Mouse (Mus musculus) kidney, embryonic 16.5 days (tissue): ENCODE measurements at regions not wholly inside any gene's neighbourhood (a gene's known extent, or its start where the extent isn't known, plus 50 kb on each side); places are given as distances from the start of the nearest gene placed in this dataset.

Source experiments
- ATAC-seq: fragments of 200-750 bp; cut with Nextera tagmentation; 2 replicates; pipeline ENCODE4 v1.8.0; 2017; ENCODE audit warnings: moderate TSS enrichment; ENCODE audit not compliant: low FRiP score, low TSS enrichment
- H3K27ac ChIP-seq: fragments of 300-500 bp; sonication (generic); 2 replicates; pipeline ENCODE4 v1.5.1; 2014; ENCODE audit warnings: low read length
- H3K27me3 ChIP-seq: fragments of 300-500 bp; sonication (generic); 2 replicates; pipeline ENCODE4 v1.6.1; 2014; ENCODE audit warnings: low read length, control low read depth, mixed read lengths; ENCODE audit not compliant: insufficient read depth
- H3K36me3 ChIP-seq: fragments of 300-500 bp; sonication (generic); 2 replicates; pipeline ENCODE4 v1.6.1; 2014; ENCODE audit warnings: low read length, control low read depth, mixed read lengths; ENCODE audit not compliant: insufficient read depth
- H3K4me1 ChIP-seq: fragments of 300-500 bp; sonication (generic); 2 replicates; pipeline ENCODE4 v1.6.1; 2014; ENCODE audit warnings: low read length, control low read depth, mixed read lengths; ENCODE audit not compliant: insufficient read depth
- H3K4me2 ChIP-seq: fragments of 300-500 bp; sonication (generic); replicated peaks from 2 replicates; pipeline ENCODE4 v1.6.1; 2014; ENCODE audit warnings: low read depth, low read length
- H3K4me3 ChIP-seq: fragments of 300-500 bp; sonication (generic); 2 replicates; pipeline ENCODE4 v1.5.1; 2014; ENCODE audit warnings: mild to moderate bottlenecking, low read length
- H3K9ac ChIP-seq: fragments of 300-500 bp; sonication (generic); replicated peaks from 2 replicates; pipeline ENCODE4 v1.6.1; 2014; ENCODE audit warnings: low read length
- H3K9me3 ChIP-seq: fragments of 300-500 bp; sonication (generic); 2 replicates; pipeline ENCODE4 v1.6.1; 2016; ENCODE audit warnings: low read length, control low read depth
- WGBS: fragments of 180-500 bp; shearing (Covaris S2); extraction: QIAGEN DNeasy Blood & Tissue Kit; methylation state at CpG from one replicate; pipeline ENCODE4 v1.1.7; 2014; 5-methylcytosine and 5-hydroxymethylcytosine counted together

GRCm38 (mm10) chr15:86606411-86606810 lies 392.2 kb downstream of the Tbc1d22a start:
- Histone ChIP-seq H3K9ac (no peak overlapping the region), H3K27me3 (no peaks in the 10 kb centered on the region), H3K4me1 (no peaks in the 10 kb centered on the region), H3K36me3 (no peaks in the 10 kb centered on the region), H3K9me3 (no peaks in the 10 kb centered on the region), H3K4me3 (no peak overlapping the region), H3K4me2 (no peak overlapping the region), H3K27ac (no peak overlapping the region)
- no peak for ATAC-seq

- H3K4me3 ChIP-seq = no peak overlapping the region
- no peaks in the 10 kb centered on the region for H3K27me3 ChIP-seq
- H3K4me1 ChIP-seq = no peaks in the 10 kb centered on the region
- no peaks in the 10 kb centered on the region for H3K36me3 ChIP-seq
- H3K9ac ChIP-seq = no peak overlapping the region
- H3K4me2 ChIP-seq = no peak overlapping the region
- H3K27ac ChIP-seq = no peak overlapping the region
- H3K9me3 ChIP-seq = no peaks in the 10 kb centered on the region
- ATAC-seq = no peak
- WGBS = 68% methylated on average over 6 of the region's 6 CpGs
These were observed 395.4 kb downstream of the Tbc1d22a start for GRCm38 (mm10) chr15:86609692-86610091.

GRCm38 (mm10) chr15:86631376-86631775 lies 417.1 kb downstream of the Tbc1d22a start:
- ATAC-seq = peak; percentile 23; the same call in 1 of the 2 replicates
- no peak overlapping the region for H3K27ac ChIP-seq
- H3K9ac ChIP-seq = no peak overlapping the region
- no peaks in the 10 kb centered on the region for H3K36me3 ChIP-seq
- H3K9me3 ChIP-seq = no peaks in the 10 kb centered on the region
- 30% methylated on average over 5 of the region's 5 CpGs for WGBS
- no peak overlapping the region for H3K4me2 ChIP-seq
- no peaks in the 10 kb centered on the region for H3K4me1 ChIP-seq
- H3K27me3 ChIP-seq = no peaks in the 10 kb centered on the region
- no peak overlapping the region for H3K4me3 ChIP-seq

DNA sequence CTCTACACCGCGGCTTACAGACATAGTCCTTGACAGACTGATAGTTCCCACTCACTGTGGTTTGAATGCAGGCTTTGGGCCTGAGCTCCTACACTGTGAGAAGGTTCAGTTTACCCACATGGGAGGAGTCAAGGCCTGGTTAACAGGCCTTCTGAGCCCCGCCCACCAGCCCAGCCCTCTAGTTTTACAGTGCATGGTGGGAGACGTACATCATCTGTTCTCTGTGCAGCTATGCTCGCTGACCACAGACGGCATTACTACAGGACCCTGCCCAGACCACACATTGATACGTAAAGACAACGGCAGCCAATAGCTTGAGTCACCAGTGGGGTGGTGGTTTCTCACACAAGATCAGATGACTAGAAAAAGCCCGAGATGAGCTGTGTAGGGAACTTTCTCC lies 431.0 kb downstream of the Tbc1d22a start:
- Histone ChIP-seq H3K27ac (no peak overlapping the region), H3K9me3 (no peaks in the 10 kb centered on the region), H3K9ac (no peak overlapping the region), H3K27me3 (no peaks in the 10 kb centered on the region), H3K4me2 (no peak overlapping the region), H3K4me1 (no peaks in the 10 kb centered on the region), H3K36me3 (no peaks in the 10 kb centered on the region), H3K4me3 (no peak overlapping the region)
- ATAC-seq = peak; percentile 86
- WGBS = 38% methylated on average over 9 of the region's 9 CpGs

- Histone ChIP-seq H3K27me3 (no peaks in the 10 kb centered on the region), H3K27ac (no peak overlapping the region), H3K4me3 (no peak overlapping the region), H3K4me2 (no peak overlapping the region), H3K4me1 (no peaks in the 10 kb centered on the region), H3K9me3 (no peaks in the 10 kb centered on the region), H3K9ac (no peak overlapping the region), H3K36me3 (no peaks in the 10 kb centered on the region)
- 73% methylated on average over 3 of the region's 3 CpGs for WGBS
- no peak for ATAC-seq
These were observed 433.9 kb downstream of the Tbc1d22a start for GRCm38 (mm10) chr15:86648131-86648530.

GRCm38 (mm10) chr15:86673096-86673520 lies 458.8 kb downstream of the Tbc1d22a start:
- Histone ChIP-seq H3K4me3 (no peak overlapping the region), H3K9me3 (no peaks in the 10 kb centered on the region), H3K9ac (no peak overlapping the region), H3K4me2 (no peak overlapping the region), H3K36me3 (no peaks in the 10 kb centered on the region), H3K27ac (no peak overlapping the region), H3K4me1 (no peaks in the 10 kb centered on the region), H3K27me3 (no peaks in the 10 kb centered on the region)
- no peak for ATAC-seq
- 26% methylated on average over 9 of the region's 9 CpGs for WGBS

- Histone ChIP-seq H3K9ac (no peak overlapping the region), H3K9me3 (no peaks in the 10 kb centered on the region), H3K4me1 (no peaks in the 10 kb centered on the region), H3K36me3 (no peaks in the 10 kb centered on the region), H3K27ac (no peak overlapping the region), H3K4me3 (no peak overlapping the region), H3K27me3 (no peaks in the 10 kb centered on the region), H3K4me2 (no peak overlapping the region)
- 46% methylated on average over 7 of the region's 7 CpGs for WGBS
- ATAC-seq = no peak
These were observed 462.8 kb downstream of the Tbc1d22a start for GRCm38 (mm10) chr15:86677016-86677415.

DNA sequence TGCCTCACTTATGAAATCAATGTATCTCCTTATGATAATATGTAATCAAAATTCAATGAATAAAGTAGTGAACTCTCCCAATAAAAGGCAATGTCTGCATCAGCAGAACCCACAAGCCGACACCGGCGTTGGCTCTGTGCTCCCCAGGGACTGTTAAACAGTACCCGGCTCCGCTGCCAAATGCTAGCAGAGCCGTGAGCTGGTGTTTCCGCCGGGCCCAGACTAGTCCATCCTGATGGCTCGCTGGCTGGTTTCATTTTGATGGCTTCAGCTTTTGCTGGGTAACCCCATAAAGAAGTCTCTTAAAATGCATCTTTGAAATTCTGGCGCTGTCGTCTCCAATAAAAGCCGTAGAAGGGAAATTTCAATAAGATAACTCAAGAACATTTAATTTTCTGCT lies 468.8 kb downstream of the Tbc1d22a start:
- no peaks in the 10 kb centered on the region for H3K36me3 ChIP-seq
- H3K9ac ChIP-seq = no peak overlapping the region
- H3K27ac ChIP-seq = no peak overlapping the region
- ATAC-seq = no peak
- no peak overlapping the region for H3K4me2 ChIP-seq
- no peak overlapping the region for H3K4me3 ChIP-seq
- H3K9me3 ChIP-seq = no peaks in the 10 kb centered on the region
- WGBS = 90% methylated on average over 12 of the region's 12 CpGs
- H3K4me1 ChIP-seq = no peaks in the 10 kb centered on the region
- H3K27me3 ChIP-seq = no peaks in the 10 kb centered on the region

- Histone ChIP-seq H3K27me3 (no peaks in the 10 kb centered on the region), H3K4me2 (no peak overlapping the region), H3K4me1 (no peaks in the 10 kb centered on the region), H3K4me3 (no peak overlapping the region), H3K9me3 (no peaks in the 10 kb centered on the region), H3K9ac (no peak overlapping the region), H3K36me3 (no peaks in the 10 kb centered on the region), H3K27ac (no peak overlapping the region)
- ATAC-seq = no peak
- 67% methylated on average over 8 of the region's 8 CpGs for WGBS
These were observed 475.4 kb downstream of the Tbc1d22a start for GRCm38 (mm10) chr15:86689694-86690093.

- Histone ChIP-seq H3K9ac (no peak overlapping the region), H3K36me3 (no peaks in the 10 kb centered on the region), H3K4me2 (no peak overlapping the region), H3K27ac (no peak overlapping the region), H3K27me3 (no peaks in the 10 kb centered on the region), H3K4me1 (no peaks in the 10 kb centered on the region), H3K4me3 (no peak overlapping the region), H3K9me3 (no peaks in the 10 kb centered on the region)
- no peak for ATAC-seq
- WGBS = 86% methylated on average over 4 of the region's 4 CpGs
These were observed 482.5 kb downstream of the Tbc1d22a start for GRCm38 (mm10) chr15:86696806-86697205.

DNA sequence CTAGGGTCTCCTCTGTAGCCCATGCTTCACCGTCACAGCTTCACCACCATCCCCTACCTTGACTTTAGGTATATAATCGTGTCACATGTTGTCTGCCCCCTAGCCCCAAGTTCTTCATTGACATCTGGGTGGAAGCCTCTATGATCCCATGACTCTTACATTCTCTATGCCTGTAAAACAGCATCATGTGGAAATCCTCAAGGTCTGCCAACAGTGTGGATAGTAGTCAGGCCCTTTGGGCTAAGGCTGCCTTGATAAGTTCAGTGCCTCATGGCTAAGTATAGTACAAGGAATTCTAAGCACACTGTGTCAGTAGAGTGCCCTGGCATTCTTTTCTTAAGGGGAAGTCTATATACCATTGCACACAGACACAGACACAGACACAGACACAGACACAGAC lies 496.2 kb downstream of the Tbc1d22a start:
- no peak for ATAC-seq

More for the DNA sequence above, 496.2 kb downstream of the Tbc1d22a start:
- Histone ChIP-seq H3K9me3 (no peaks in the 10 kb centered on the region), H3K27me3 (no peaks in the 10 kb centered on the region), H3K36me3 (no peaks in the 10 kb centered on the region), H3K4me2 (no peak overlapping the region), H3K4me3 (no peak overlapping the region), H3K9ac (no peak overlapping the region), H3K27ac (no peak overlapping the region), H3K4me1 (no peaks in the 10 kb centered on the region)
- 86% methylated on average over 2 of the region's 2 CpGs for WGBS
